Comparison of ENCODE assay signal across 15 mouse cellular contexts in the genomic region with DNA sequence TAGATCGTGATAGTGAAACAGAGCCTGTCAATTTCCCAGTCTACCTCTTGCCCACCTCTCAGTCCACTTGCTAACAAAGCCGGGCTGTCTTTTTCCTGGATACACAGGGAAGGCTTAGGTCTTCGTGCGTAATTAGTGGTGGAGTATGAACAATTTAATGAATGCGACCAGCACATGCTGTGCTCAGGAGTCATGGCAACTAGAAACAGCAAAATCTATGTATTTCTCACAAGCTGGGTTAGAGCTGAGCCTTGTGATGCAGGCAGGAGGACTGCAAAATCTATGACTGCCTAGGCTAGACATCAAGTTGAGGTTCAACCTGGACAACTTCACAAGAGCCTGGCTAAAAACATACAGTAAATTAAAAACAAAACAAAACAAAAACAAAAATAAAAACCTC. TPM values are rescaled to one million over a fixed set of nuclear protein-coding genes. Genes with fewer than 3 reads are reported as not detected.
DNase-seq lines count a peak whose midpoint lies in the region; ATAC-seq and TF ChIP-seq lines count a peak whose summit lies in the region.
"Had no signal": no experiment of that assay in that cellular context is flagged by ENCODE, and none has a peak within 500 bp of the region (broad histone marks: within the 10 kb centered on the region; RNA-seq: fewer than 3 reads in every experiment).

No protein-coding gene starts in this region.

- 62% methylated on average over 5 of the region's 5 CpGs for WGBS in heart, embryonic 12.5 days
- WGBS in kidney, embryonic 14.5 days = 80% methylated on average over 5 of the region's 5 CpGs
- 61% methylated on average over 5 of the region's 5 CpGs for WGBS in lung, postnatal 0 days
- 53% methylated on average over 5 of the region's 5 CpGs for WGBS in liver, embryonic 12.5 days (ENCODE audit: insufficient replicate concordance)

- no peak for DNase-seq in heart, postnatal 25 days (ENCODE audit: low spot score)
- no peak for DNase-seq in kidney, postnatal 25 days
- DNase-seq in lung, postnatal 0 days (ENCODE audit: low spot score) = no peak
- DNase-seq in lung, postnatal 36 days = no peak
- no peak for DNase-seq in spleen, postnatal 36 days (ENCODE audit: low spot score in 2 of 2)
- DNase-seq: cerebellum, adult 18-20 months; spleen, adult 18-20 months; thymus, postnatal 36 days had no signal

- intact Hi-C loops in heart, postnatal 25 days (cut with DNase I) = no loop called here

- TF ChIP-seq EP300 in lung, postnatal 0 days (IDR thresholded peaks at IDR 0.05) = no peak

- no peak overlapping the region for H3K9ac ChIP-seq in heart, embryonic 12.5 days
- H3K9ac ChIP-seq in kidney, embryonic 14.5 days (ENCODE audit: low read depth, low read length) = no peak overlapping the region
- no peak overlapping the region for H3K9ac ChIP-seq in lung, postnatal 0 days (replicated peaks; ENCODE audit: low read depth)
- H3K9ac ChIP-seq in liver, embryonic 12.5 days = no peak overlapping the region
- H3K9ac ChIP-seq: embryonic facial prominence, embryonic 15.5 days; forebrain, embryonic 12.5 days; midbrain, embryonic 12.5 days had no signal

- H3K4me1 ChIP-seq in heart, embryonic 12.5 days (replicated peaks) = peaks cover 19% of the 10 kb centered on the region
- no peaks in the 10 kb centered on the region for H3K4me1 ChIP-seq in kidney, embryonic 14.5 days (ENCODE audit: control insufficient read depth, insufficient read depth, low read length)
- peaks cover 2% of the 10 kb centered on the region; the same call in 1 of the 2 replicates for H3K4me1 ChIP-seq in lung, postnatal 0 days (ENCODE audit: insufficient read depth, low read depth, low read length)
- H3K4me1 ChIP-seq in liver, embryonic 12.5 days = peaks cover 32% of the 10 kb centered on the region
- H3K4me1 ChIP-seq: embryonic facial prominence, embryonic 15.5 days; forebrain, embryonic 12.5 days; midbrain, embryonic 12.5 days had no signal

- no peaks in the 10 kb centered on the region for H3K36me3 ChIP-seq in heart, embryonic 12.5 days
- H3K36me3 ChIP-seq in kidney, embryonic 14.5 days (ENCODE audit: control insufficient read depth, insufficient read depth, low read length) = no peaks in the 10 kb centered on the region
- no peaks in the 10 kb centered on the region for H3K36me3 ChIP-seq in lung, postnatal 0 days (ENCODE audit: insufficient read depth, low read length)
- no peaks in the 10 kb centered on the region for H3K36me3 ChIP-seq in liver, embryonic 12.5 days
- H3K36me3 ChIP-seq: embryonic facial prominence, embryonic 15.5 days; forebrain, embryonic 12.5 days; midbrain, embryonic 12.5 days had no signal

- no peak overlapping the region for H3K4me2 ChIP-seq in heart, embryonic 12.5 days
- H3K4me2 ChIP-seq in kidney, embryonic 14.5 days (replicated peaks; ENCODE audit: low read depth, low read length) = no peak overlapping the region
- H3K4me2 ChIP-seq in lung, postnatal 0 days (replicated peaks; ENCODE audit: low read depth, low read length) = no peak overlapping the region; the same call in 1 of the 2 replicates
- 0 out of 2 replicates have a peak overlapping the region, but pooled peaks have one; percentile 1 for H3K4me2 ChIP-seq in liver, embryonic 12.5 days
- H3K4me2 ChIP-seq: embryonic facial prominence, embryonic 15.5 days; forebrain, embryonic 12.5 days; midbrain, embryonic 12.5 days had no signal

- no peak for TF ChIP-seq CTCF in lung, postnatal 0 days (IDR thresholded peaks at IDR 0.05)

- H3K27ac ChIP-seq in heart, embryonic 12.5 days (ENCODE audit: poor library complexity, severe bottlenecking) = peak overlapping the region; percentile 70
- peak overlapping the region; percentile 37; the same call in 1 of the 2 replicates for H3K27ac ChIP-seq in kidney, embryonic 14.5 days (ENCODE audit: low read depth, low read length)
- H3K27ac ChIP-seq in lung, postnatal 0 days (ENCODE audit: low read length) = peak overlapping the region; percentile 60
- H3K27ac ChIP-seq in liver, embryonic 12.5 days = peak overlapping the region; percentile 5
- H3K27ac ChIP-seq: embryonic facial prominence, embryonic 15.5 days; forebrain, embryonic 12.5 days; midbrain, embryonic 12.5 days had no signal

- H3K27me3 ChIP-seq in heart, embryonic 12.5 days (replicated peaks) = no peaks in the 10 kb centered on the region
- H3K27me3 ChIP-seq in kidney, embryonic 14.5 days (ENCODE audit: control insufficient read depth, insufficient read depth, low read length) = no peaks in the 10 kb centered on the region
- H3K27me3 ChIP-seq in lung, postnatal 0 days (replicated peaks; ENCODE audit: insufficient read depth, low read length) = no peaks in the 10 kb centered on the region
- H3K27me3 ChIP-seq in liver, embryonic 12.5 days (replicated peaks) = no peaks in the 10 kb centered on the region
- H3K27me3 ChIP-seq: embryonic facial prominence, embryonic 15.5 days; midbrain, embryonic 12.5 days had no signal

- no peaks in the 10 kb centered on the region for H3K9me3 ChIP-seq in heart, embryonic 12.5 days (replicated peaks)
- no peaks in the 10 kb centered on the region for H3K9me3 ChIP-seq in kidney, embryonic 14.5 days (ENCODE audit: control insufficient read depth, low read length)
- H3K9me3 ChIP-seq in lung, postnatal 0 days (ENCODE audit: low read length) = no peaks in the 10 kb centered on the region
- H3K9me3 ChIP-seq in liver, embryonic 12.5 days (replicated peaks) = no peaks in the 10 kb centered on the region
- H3K9me3 ChIP-seq: embryonic facial prominence, embryonic 15.5 days; forebrain, embryonic 12.5 days; midbrain, embryonic 12.5 days had no signal

- H3K4me3 ChIP-seq in heart, embryonic 12.5 days = no peak overlapping the region
- H3K4me3 ChIP-seq in kidney, embryonic 14.5 days (ENCODE audit: low read length) = no peak overlapping the region
- H3K4me3 ChIP-seq in lung, postnatal 0 days (ENCODE audit: low read depth, low read length) = no peak overlapping the region
- H3K4me3 ChIP-seq in liver, embryonic 12.5 days = no peak overlapping the region
- H3K4me3 ChIP-seq: embryonic facial prominence, embryonic 15.5 days; forebrain, embryonic 12.5 days; midbrain, embryonic 12.5 days had no signal

- ATAC-seq in heart, embryonic 12.5 days (ENCODE audit: insufficient number of reproducible peaks, low FRiP score) = no peak
- ATAC-seq in kidney, embryonic 14.5 days (ENCODE audit: low FRiP score, low TSS enrichment) = no peak
- ATAC-seq in lung, postnatal 0 days = no peak
- ATAC-seq in liver, embryonic 12.5 days = no peak
- ATAC-seq: hindbrain, embryonic 16.5 days had no signal

RNA-seq across cellular contexts. Expression of gene Fli1, which starts 12.5 kb away (rescaled TPM):
- 20.1 and 20.2 TPM in 2 replicates for polyA plus RNA-seq in heart, embryonic 12.5 days (2016; fragmentation: Nextera tagmentation; extraction: Ambion mirVana)
- total RNA-seq in heart, postnatal 25 days (2021) = 10 to 100 TPM; 26.4 to 28.2 TPM
- 24.0 and 27.3 TPM in 2 replicates for polyA plus RNA-seq in kidney, embryonic 14.5 days (2014; fragmentation: Nextera tagmentation; extraction: Ambion mirVana)
- 21.1 and 21.4 TPM in 2 replicates for polyA plus RNA-seq in lung, postnatal 0 days (2015; fragmentation: Nextera tagmentation; extraction: Ambion mirVana)
- polyA plus RNA-seq in liver, embryonic 12.5 days (2016; fragmentation: Nextera tagmentation; extraction: Ambion mirVana) = 15.3 and 16.2 TPM in 2 replicates

Comparison
In these comparisons a context has a peak if more than half of its experiments do, and no peak if none do; other contexts are left out.
1. H3K27ac ChIP-seq: peak in every context shown above with its lines; median percentile 70 in heart, embryonic 12.5 days; 60 in lung, postnatal 0 days; 37 in kidney, embryonic 14.5 days; 5 in liver, embryonic 12.5 days.